Mouse (Mus musculus) stomach, embryonic 15.5 days (tissue): ENCODE measurements around the gene Pdss2. TPM values are rescaled to one million over a fixed set of nuclear protein-coding genes. Genes with fewer than 3 reads are reported as not detected.

Source experiments
- ATAC-seq: fragments of 200-750 bp; cut with Nextera tagmentation; 2 replicates; pipeline ENCODE4 v1.8.0; 2017; ENCODE audit warnings: low read depth, moderate number of reproducible peaks, moderate TSS enrichment; ENCODE audit not compliant: insufficient read depth, low FRiP score
- H3K27ac ChIP-seq: fragments of 300-500 bp; sonication (generic); 2 replicates; pipeline ENCODE4 v1.5.1; 2015; ENCODE audit warnings: mild to moderate bottlenecking, inconsistent platforms
- H3K27me3 ChIP-seq: fragments of 300-500 bp; sonication (generic); replicated peaks from 2 replicates; pipeline ENCODE4 v1.6.1; 2015; ENCODE audit warnings: inconsistent platforms
- H3K36me3 ChIP-seq: fragments of 300-500 bp; sonication (generic); 2 replicates; pipeline ENCODE4 v1.6.1; 2015; ENCODE audit warnings: inconsistent platforms
- H3K4me1 ChIP-seq: fragments of 300-500 bp; sonication (generic); 2 replicates; pipeline ENCODE4 v1.6.1; 2015; ENCODE audit warnings: inconsistent platforms
- H3K4me2 ChIP-seq: fragments of 300-500 bp; sonication (generic); 2 replicates; pipeline ENCODE4 v1.6.1; 2015; ENCODE audit warnings: mild to moderate bottlenecking, inconsistent platforms
- H3K4me3 ChIP-seq: fragments of 300-500 bp; sonication (generic); replicated peaks from 2 replicates; pipeline ENCODE4 v1.5.1; 2015; ENCODE audit warnings: inconsistent platforms
- H3K9ac ChIP-seq: fragments of 300-500 bp; sonication (generic); 2 replicates; pipeline ENCODE4 v1.6.1; 2015; ENCODE audit warnings: inconsistent platforms
- H3K9me3 ChIP-seq: fragments of 300-500 bp; sonication (generic); 2 replicates; pipeline ENCODE4 v1.6.1; 2016; ENCODE audit warnings: inconsistent platforms
- WGBS: fragments of 180-500 bp; shearing (Covaris S2); methylation state at CpG from one replicate; pipeline ENCODE4 v1.1.7; 2015; 5-methylcytosine and 5-hydroxymethylcytosine counted together
- polyA plus RNA-seq: library from polyadenylated mRNA; unstranded; fragments of >200 nt; fragmentation: Nextera tagmentation; extraction: Ambion mirVana; gene quantifications from 2 replicates; pipeline ENCODE4 v1.2.1, GENCODE M21; 2015

Gene Pdss2
- polyA plus RNA-seq, 1 experiment from 2014 or later: 12.7 TPM

- Histone ChIP-seq H3K9ac (no peak overlapping the region), H3K27ac (no peak overlapping the region), H3K9me3 (no peaks in the 10 kb centered on the region), H3K36me3 (peaks cover 8% of the 10 kb centered on the region), H3K4me1 (peaks cover 5% of the 10 kb centered on the region; the same call in 1 of the 2 replicates), H3K27me3 (no peaks in the 10 kb centered on the region), H3K4me2 (no peak overlapping the region), H3K4me3 (no peak overlapping the region)
- 79% methylated on average over 5 of the region's 5 CpGs for WGBS
- no peak for ATAC-seq
Observed at GRCm38 (mm10) chr10:43490846-43491245, 269.6 kb downstream of the Pdss2 start.

- H3K4me2 ChIP-seq: no peak overlapping the region
- no peak overlapping the region for H3K4me3 ChIP-seq
- H3K9me3 ChIP-seq: no peaks in the 10 kb centered on the region
- no peaks in the 10 kb centered on the region for H3K4me1 ChIP-seq
- H3K9ac ChIP-seq: no peak overlapping the region
- H3K27me3 ChIP-seq: no peaks in the 10 kb centered on the region
- 94% methylated on average over 4 of the region's 4 CpGs for WGBS
- peaks cover 9% of the 10 kb centered on the region; the same call in 1 of the 2 replicates for H3K36me3 ChIP-seq
- ATAC-seq: no peak
- no peak overlapping the region for H3K27ac ChIP-seq
Observed at GRCm38 (mm10) chr10:43502599-43502998, 281.3 kb downstream of the Pdss2 start.

- Histone ChIP-seq H3K4me2 (no peak overlapping the region), H3K9me3 (no peaks in the 10 kb centered on the region), H3K27ac (no peak overlapping the region), H3K27me3 (no peaks in the 10 kb centered on the region), H3K4me1 (no peaks in the 10 kb centered on the region), H3K9ac (no peak overlapping the region), H3K36me3 (0 out of 2 replicates have a peak, but pooled peaks cover 1% of the 10 kb centered on the region), H3K4me3 (no peak overlapping the region)
- 76% methylated on average over 1 of the region's 1 CpGs for WGBS
- ATAC-seq: no peak
Observed at GRCm38 (mm10) chr10:43504291-43504690, 283.0 kb downstream of the Pdss2 start.

GRCm38 (mm10) chr10:43507051-43507450 lies 285.8 kb downstream of the Pdss2 start:
- 77% methylated on average over 4 of the region's 4 CpGs for WGBS
- Histone ChIP-seq H3K4me3 (no peak overlapping the region), H3K4me2 (no peak overlapping the region), H3K27me3 (no peaks in the 10 kb centered on the region), H3K27ac (no peak overlapping the region), H3K36me3 (peaks cover 15% of the 10 kb centered on the region), H3K9me3 (no peaks in the 10 kb centered on the region), H3K4me1 (no peaks in the 10 kb centered on the region), H3K9ac (no peak overlapping the region)
- no peak for ATAC-seq

- no peaks in the 10 kb centered on the region for H3K9me3 ChIP-seq
- peaks cover 19% of the 10 kb centered on the region for H3K36me3 ChIP-seq
- no peaks in the 10 kb centered on the region for H3K4me1 ChIP-seq
- no peak overlapping the region for H3K9ac ChIP-seq
- no peak overlapping the region for H3K4me3 ChIP-seq
- WGBS: 95% methylated on average over 7 of the region's 7 CpGs
- no peak overlapping the region for H3K4me2 ChIP-seq
- no peak overlapping the region for H3K27ac ChIP-seq
- ATAC-seq: no peak
- H3K27me3 ChIP-seq: no peaks in the 10 kb centered on the region
Observed at GRCm38 (mm10) chr10:43509228-43509627, 287.9 kb downstream of the Pdss2 start.

- no peaks in the 10 kb centered on the region for H3K9me3 ChIP-seq
- no peaks in the 10 kb centered on the region for H3K27me3 ChIP-seq
- no peak overlapping the region for H3K4me2 ChIP-seq
- no peak for ATAC-seq
- no peak overlapping the region for H3K9ac ChIP-seq
- H3K36me3 ChIP-seq: peaks cover 19% of the 10 kb centered on the region
- peaks cover 10% of the 10 kb centered on the region for H3K4me1 ChIP-seq
- no peak overlapping the region for H3K27ac ChIP-seq
- H3K4me3 ChIP-seq: no peak overlapping the region
- WGBS: 86% methylated on average over 10 of the region's 10 CpGs
Observed at GRCm38 (mm10) chr10:43512976-43513375, 291.7 kb downstream of the Pdss2 start.

Other genes starting within 250 kb of the Pdss2 start
- 1.1 and 1.4 TPM in 2 replicates for gene Sobp, start 47.0 kb upstream of the Pdss2 start, polyA plus RNA-seq
- gene 9030612E09Rik, start 46.8 kb upstream of the Pdss2 start, polyA plus RNA-seq: 0.39 and 0.63 TPM in 2 replicates